Mouse (Mus musculus) urinary bladder, postnatal 14 days (tissue): Measurements from ENCODE around the gene Fignl2.

Source experiments
- DNase-seq: peaks from one replicate; pipeline ENCODE4 v3.0.0; 2021; ENCODE audit warnings: low spot score

Fignl2 gene

DNA sequence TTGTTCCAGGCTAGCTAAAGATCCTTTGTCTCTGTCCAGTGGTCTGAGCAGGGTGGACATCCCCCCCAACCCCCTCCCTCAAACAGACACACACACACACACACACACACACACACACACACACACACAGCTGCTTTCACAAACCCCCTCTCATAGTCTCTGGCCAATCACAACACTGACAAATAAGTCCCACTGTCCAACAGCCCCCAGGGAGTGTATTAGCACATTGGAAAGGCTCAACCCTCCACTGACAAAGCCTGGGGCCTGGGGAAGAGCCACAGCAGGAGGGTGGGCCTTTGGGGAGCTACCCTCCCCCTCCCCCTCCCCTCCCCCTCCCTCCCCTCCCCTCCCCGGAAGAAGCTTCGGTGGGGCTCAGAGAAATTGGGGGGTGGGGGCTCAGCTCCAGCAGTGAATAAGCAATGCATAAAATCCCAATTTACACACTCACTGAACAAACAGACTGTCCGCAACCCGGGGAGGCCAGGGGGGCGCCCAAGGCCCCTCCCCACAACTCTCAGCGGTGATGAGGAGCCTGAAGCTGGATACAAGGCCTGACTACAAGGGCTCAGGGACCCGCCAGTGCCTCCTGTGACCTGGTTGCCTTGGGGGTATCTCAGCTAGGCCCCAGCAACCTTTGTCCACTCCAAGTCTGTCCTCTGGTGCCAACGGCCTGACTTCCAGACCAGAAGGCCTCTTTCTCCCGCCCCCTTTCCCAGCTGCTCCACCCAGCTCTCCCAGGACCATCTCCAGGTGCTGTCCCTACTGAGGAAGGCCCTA, 11.3 kb downstream of the Fignl2 start:
- no peak for DNase-seq

- no peak for DNase-seq
These were observed 12.0 kb downstream of the Fignl2 start for GRCm38 (mm10) chr15:101066364-101066847.

- DNase-seq, result no peak
These were observed 13.3 kb downstream of the Fignl2 start for GRCm38 (mm10) chr15:101065069-101065468.

DNA sequence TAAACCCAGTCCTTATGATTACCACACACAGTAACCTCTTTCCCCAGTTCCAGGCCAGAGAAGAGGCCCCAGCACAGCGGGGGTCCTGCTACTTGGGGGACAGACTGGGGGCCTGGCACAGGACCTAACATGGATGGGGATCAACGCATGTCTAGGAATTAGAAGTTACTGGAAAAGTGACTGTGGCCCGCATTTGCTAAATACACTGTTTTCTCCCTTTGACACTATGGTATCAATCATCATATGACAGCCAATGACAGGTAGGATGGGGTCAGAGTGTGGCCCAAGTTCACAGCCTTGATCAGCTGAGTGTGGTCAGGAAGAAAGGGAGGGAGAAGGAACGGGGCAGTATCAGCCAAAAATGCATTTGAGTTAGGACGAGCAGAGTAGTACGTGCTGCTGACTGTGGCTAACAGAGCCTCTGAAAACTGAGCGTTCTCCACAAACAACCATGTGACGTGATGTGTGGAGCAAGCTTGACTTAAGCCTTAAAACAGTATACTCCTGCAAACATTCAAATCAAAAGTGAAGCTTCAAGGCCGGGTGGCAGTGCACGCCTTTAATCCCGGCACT, 18.0 kb downstream of the Fignl2 start:
- no peak for DNase-seq

- no peak for DNase-seq
These were observed 18.6 kb downstream of the Fignl2 start for GRCm38 (mm10) chr15:101059570-101060279.

DNA sequence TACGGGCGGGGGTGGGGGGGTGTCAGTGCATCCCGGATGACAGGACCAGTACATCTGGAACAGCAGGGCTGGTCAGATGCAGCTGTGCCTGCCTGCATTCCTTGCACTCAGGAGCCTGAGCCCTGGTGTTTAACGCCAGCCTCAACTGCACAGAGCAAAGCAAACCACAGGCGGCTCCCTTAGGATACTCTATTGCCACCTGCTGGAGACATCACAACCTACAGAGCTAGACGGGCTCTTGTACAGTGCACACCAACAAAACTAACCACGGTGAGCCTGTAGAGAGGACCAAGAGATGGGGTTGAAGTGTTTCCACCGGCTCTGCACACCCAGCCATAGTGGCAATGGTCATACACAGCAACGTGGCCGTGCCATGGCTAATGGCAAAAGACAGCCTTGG, 22.1 kb downstream of the Fignl2 start:
- DNase-seq, result peak; percentile 76

DNA sequence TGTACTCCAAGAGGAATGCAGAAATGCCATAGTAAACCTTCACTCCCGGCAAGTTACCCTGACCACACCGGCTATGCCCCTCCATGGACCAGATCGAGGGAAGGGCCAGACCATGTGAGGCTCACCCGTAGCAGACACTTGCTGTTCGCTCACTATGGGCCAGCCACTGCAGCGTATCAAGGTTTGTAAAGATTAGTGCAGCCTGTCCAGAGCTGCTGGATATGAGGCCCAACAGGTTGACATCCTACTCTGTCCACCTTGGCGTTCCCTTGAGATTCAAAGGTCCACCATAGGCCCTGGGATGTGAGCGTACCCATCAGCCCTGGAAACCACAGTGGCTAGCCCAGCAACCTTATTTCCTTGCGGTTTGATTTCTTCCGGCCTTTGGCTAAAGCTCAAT, 23.8 kb downstream of the Fignl2 start:
- no peak for DNase-seq

GRCm38 (mm10) chr15:101053832-101054459, 24.4 kb downstream of the Fignl2 start:
- no peak for DNase-seq

DNA sequence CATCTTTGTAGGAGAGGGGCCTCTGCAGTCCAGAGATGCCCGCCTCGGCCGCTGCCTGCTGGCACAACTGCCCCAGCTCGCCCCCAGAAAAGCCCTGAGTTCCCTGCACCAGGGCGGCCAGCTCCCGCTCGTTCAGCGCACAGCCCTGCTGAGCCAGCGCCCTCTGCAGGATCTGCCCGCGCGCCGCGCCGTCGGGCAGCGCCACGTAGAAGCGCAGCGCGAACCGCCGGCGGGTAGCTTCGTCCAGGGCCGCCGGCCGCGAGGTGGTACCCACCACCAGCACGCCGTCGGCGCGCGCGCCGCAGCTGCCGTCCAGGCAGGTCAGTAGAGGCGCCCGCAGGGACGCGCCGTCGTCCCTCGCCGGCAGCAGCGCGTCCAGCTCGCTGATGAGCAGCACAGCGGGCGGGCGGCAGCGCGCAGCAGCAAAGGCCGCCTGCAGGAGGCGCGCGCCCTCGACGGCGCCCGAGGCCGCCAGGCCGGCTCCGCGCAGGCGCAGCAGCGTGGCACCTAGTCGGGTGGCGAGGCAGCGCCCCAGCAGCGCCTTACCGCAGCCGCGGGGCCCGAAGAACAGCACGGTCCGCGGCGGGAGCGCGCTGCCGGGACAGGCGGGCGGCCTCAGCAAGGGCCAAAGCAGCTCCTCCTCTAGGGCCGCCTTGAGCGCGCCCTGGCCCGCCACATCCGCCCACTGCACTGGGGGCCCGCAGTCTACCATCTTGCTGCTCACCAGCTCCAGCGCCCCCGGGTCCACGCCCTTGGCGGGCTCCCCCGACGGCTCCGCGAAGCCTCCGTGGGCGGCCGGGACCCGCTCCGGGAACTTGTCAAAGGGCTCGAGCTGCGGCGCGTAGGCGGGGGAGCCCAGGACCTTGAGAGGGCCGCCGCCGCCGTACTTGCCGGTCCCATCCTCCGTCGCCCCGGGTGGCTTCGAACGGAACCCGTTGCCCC, 25.5 kb downstream of the Fignl2 start:
- no peak for DNase-seq

GRCm38 (mm10) chr15:101051869-101052268, 26.5 kb downstream of the Fignl2 start:
- no peak for DNase-seq

GRCm38 (mm10) chr15:101048338-101048896, 29.9 kb downstream of the Fignl2 start:
- DNase-seq, result no peak

- peak; percentile 52 for DNase-seq
These were observed 31.2 kb downstream of the Fignl2 start, which contains the start of gene Gm47841 for GRCm38 (mm10) chr15:101047194-101047555. TSS of gene Gm47841 (minus strand) at chr15:101047397.

- peak; percentile 67 for DNase-seq
These were observed 31.7 kb downstream of the Fignl2 start for GRCm38 (mm10) chr15:101046527-101047193.

DNA sequence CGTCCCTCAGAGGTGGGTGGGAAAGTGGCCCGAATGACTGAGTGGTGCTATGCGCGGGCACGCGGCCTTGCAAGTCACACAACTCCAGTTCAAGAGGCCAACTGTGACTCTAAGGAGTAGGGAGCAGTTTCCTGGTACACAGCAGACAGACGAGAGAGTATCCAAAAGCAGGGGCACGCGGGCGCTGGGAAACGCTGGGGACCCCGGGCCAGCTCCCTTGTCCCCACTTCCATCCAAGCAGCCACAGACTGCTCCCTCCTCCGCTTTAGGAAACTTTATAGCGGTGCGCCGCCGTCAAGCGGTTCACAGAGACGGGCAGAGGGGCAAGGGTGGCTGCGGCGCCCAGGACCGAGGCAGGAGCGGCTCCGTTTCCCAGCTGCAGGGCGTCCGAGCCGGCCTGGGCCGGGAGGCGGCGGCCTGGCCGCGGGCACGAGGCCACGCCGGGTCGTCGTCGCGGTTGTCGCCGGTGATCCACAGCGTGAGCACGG, 32.3 kb downstream of the Fignl2 start:
- no peak for DNase-seq

DNA sequence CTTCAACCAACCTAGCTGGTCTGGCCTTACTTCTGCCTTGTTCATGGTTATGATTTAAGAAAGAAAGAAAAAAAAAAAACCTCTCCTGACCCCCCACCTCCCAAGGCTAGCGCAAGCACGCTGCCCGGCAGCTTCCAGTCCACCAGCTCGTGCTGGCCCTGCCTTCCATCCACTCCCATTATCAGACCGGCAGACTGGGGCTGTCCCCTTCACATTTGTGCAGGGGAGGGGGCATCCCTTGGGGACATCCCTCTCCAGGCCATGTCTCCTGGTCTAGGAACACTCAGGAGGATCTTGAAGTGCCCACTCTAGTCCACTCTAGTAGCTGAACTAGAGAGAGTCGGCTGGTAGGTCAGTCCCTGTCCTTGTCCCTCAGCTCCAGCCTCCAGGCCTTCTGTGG, 33.8 kb downstream of the Fignl2 start:
- no peak for DNase-seq

DNA sequence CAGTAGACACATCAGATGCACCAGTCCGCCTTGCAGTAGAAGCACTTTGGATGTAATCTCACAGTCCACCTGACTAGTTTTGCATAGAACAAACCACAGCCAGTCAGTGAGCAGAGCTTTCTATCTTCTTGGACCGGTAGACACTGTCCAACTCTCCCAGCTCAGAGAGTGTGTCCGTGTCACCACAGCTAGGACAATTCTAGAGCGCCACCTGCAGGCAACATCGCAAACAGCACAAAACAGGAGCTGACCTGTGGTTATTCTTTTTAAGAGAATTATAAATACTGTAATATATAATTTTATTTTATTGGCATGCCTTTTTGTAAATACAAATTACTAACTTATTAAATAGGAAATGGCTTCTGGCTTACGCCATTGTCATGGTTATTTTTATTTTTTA, 35.8 kb downstream of the Fignl2 start:
- peak; percentile 72 for DNase-seq

DNA sequence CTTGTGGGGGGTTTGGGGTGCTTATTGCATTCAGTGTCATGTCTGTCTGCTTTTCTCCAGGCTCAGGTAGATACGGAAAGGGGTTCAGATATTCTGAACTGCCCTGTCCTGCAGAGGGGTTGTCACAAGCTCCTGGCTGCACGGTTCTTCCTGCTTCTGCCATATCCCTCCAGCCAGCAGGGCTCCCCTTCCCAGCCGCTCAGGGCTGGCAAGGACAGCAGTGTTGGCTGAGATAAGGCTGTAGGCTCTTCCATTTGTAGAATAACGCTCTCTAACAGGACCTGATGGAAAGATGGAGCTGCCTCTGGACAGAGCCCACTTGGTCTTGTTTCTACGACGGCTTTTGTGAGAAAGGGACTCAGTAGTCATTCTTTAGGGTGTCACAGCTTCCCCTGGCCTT, 36.4 kb downstream of the Fignl2 start:
- no peak for DNase-seq

- DNase-seq, result no peak
These were observed 38.7 kb downstream of the Fignl2 start for GRCm38 (mm10) chr15:101039651-101040050.

- no peak for DNase-seq
These were observed 49.4 kb downstream of the Fignl2 start for GRCm38 (mm10) chr15:101028960-101029359.

DNA sequence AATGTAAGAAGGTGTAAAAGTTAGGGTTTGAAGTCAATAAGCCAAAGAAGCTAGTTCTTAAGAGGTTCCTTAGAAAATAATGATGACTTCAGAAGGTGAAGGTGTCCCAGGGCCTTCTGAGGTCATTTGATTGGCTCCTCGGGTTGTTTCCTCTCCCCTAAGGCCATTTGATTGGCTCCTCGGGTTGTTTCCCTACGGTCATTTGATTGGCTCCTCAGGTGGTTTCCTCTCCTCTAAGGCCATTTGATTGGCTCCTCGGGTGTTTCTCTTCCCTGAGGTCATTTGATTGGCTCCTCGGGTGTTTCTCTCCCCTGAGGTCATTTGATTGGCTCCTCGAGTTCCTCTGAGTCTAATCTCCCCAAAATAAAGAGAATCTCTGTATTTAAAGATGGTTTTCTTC, 67.0 kb downstream of the Fignl2 start:
- DNase-seq, result no peak
